Mouse (Mus musculus): ENCODE data around the gene Frem1.

Frem1 gene

GRCm38 (mm10) chr4:83020759-83021555 lies 31.2 kb downstream of the Frem1 start:
- DNase-seq, result no peak

- no peak for DNase-seq
Measured at GRCm38 (mm10) chr4:83018111-83019105, 33.7 kb downstream of the Frem1 start.

GRCm38 (mm10) chr4:83014538-83014937 lies 37.6 kb downstream of the Frem1 start:
- DNase-seq, result no peak

GRCm38 (mm10) chr4:83004086-83004485 lies 48.1 kb downstream of the Frem1 start:
- DNase-seq, result no peak

- DNase-seq, result no peak
Measured at GRCm38 (mm10) chr4:82992042-82992441, 60.1 kb downstream of the Frem1 start.

GRCm38 (mm10) chr4:82990973-82991695 lies 61.0 kb downstream of the Frem1 start:
- no peak for DNase-seq

GRCm38 (mm10) chr4:82972381-82972780 lies 79.8 kb downstream of the Frem1 start:
- no peak for DNase-seq

- no peak for DNase-seq
Measured at GRCm38 (mm10) chr4:82970901-82971648, 81.1 kb downstream of the Frem1 start.

GRCm38 (mm10) chr4:82961024-82961423 lies 91.1 kb downstream of the Frem1 start:
- no peak for DNase-seq

- DNase-seq, result no peak
Measured at GRCm38 (mm10) chr4:82957827-82958538, 94.2 kb downstream of the Frem1 start.

GRCm38 (mm10) chr4:82953992-82954391 lies 98.1 kb downstream of the Frem1 start:
- no peak for DNase-seq

GRCm38 (mm10) chr4:82949511-82949910 lies 102.6 kb downstream of the Frem1 start:
- no peak for DNase-seq

GRCm38 (mm10) chr4:82946721-82947120 lies 105.4 kb downstream of the Frem1 start:
- DNase-seq, result no peak

GRCm38 (mm10) chr4:82946276-82946612 lies 105.9 kb downstream of the Frem1 start:
- DNase-seq, result no peak

GRCm38 (mm10) chr4:82945572-82946275 lies 106.4 kb downstream of the Frem1 start:
- DNase-seq, result no peak

GRCm38 (mm10) chr4:82940680-82941079 lies 111.5 kb downstream of the Frem1 start:
- DNase-seq, result no peak

GRCm38 (mm10) chr4:82940248-82940647 lies 111.9 kb downstream of the Frem1 start:
- no peak for DNase-seq

GRCm38 (mm10) chr4:82934308-82934707 lies 117.8 kb downstream of the Frem1 start:
- DNase-seq, result no peak

GRCm38 (mm10) chr4:82933698-82934210 lies 118.4 kb downstream of the Frem1 start:
- peak; percentile 27 for DNase-seq

GRCm38 (mm10) chr4:82930079-82930478 lies 122.1 kb downstream of the Frem1 start:
- DNase-seq, result no peak

GRCm38 (mm10) chr4:82921962-82922361 lies 130.2 kb downstream of the Frem1 start:
- DNase-seq, result no peak

All from B cell, adult 2 months (primary cell).